Mouse (Mus musculus) layer of hippocampus, adult 9-11 months (tissue): ENCODE measurements around the gene Stmn1.

ENCODE experiments used
- DNase-seq: peaks from one replicate; pipeline ENCODE4 v3.0.0; 2022

Gene Stmn1

GRCm38 (mm10) chr4:134517719-134518118 is 49.6 kb downstream of the Stmn1 start:
- no peak for DNase-seq

GRCm38 (mm10) chr4:134518541-134518940 is 50.4 kb downstream of the Stmn1 start:
- peak; percentile 62 for DNase-seq

GRCm38 (mm10) chr4:134519281-134519680 is 51.2 kb downstream of the Stmn1 start:
- peak; percentile 65 for DNase-seq
